Mouse (Mus musculus) lung, adult 18-20 months (tissue): Measurements from ENCODE around the gene Krtap4-1.
"Not testable (repeated sequence)": the region's sequence is repeated elsewhere in the genome, so short reads cannot be mapped to it uniquely, and the experiment has no call there.

Source experiments
- DNase-seq, 2 experiments: peaks; one replicate each; pipeline ENCODE4 v3.0.0; 2022; ENCODE audit warnings: mixed read lengths in 2 of 2

The Krtap4-1 gene

GRCm38 (mm10) chr11:99628138-99628537 is at the start of gene Krtap4-1:
Krtap4-1 (minus strand) TSS chr11:99628238.
- DNase-seq: no peak

GRCm38 (mm10) chr11:99665860-99666259 is 37.8 kb upstream of the Krtap4-1 start, which contains the start of gene Krtap4-6:
Krtap4-6 (minus strand) TSS chr11:99665960.
- DNase-seq: no peak

GRCm38 (mm10) chr11:99662802-99663201 is 34.8 kb upstream of the Krtap4-1 start:
- no peak for DNase-seq

- no peak for DNase-seq
Measured at GRCm38 (mm10) chr11:99659256-99659655, 31.2 kb upstream of the Krtap4-1 start.

- not testable (repeated sequence) for DNase-seq
Measured at GRCm38 (mm10) chr11:99658467-99659010, 30.5 kb upstream of the Krtap4-1 start, which contains the start of gene Gm11563. Gm11563 (minus strand) TSS chr11:99658960.

GRCm38 (mm10) chr11:99657051-99657450 is 29.0 kb upstream of the Krtap4-1 start:
- DNase-seq: no peak

GRCm38 (mm10) chr11:99650136-99650535 is 22.1 kb upstream of the Krtap4-1 start, which contains the start of gene Gm11555:
Gm11555 (minus strand) TSS chr11:99650236.
- DNase-seq: no peak

GRCm38 (mm10) chr11:99646444-99646843 is 18.4 kb upstream of the Krtap4-1 start:
- no peak for DNase-seq

- no peak for DNase-seq
Measured at GRCm38 (mm10) chr11:99644351-99644750, 16.3 kb upstream of the Krtap4-1 start.

GRCm38 (mm10) chr11:99643635-99644139 is 15.6 kb upstream of the Krtap4-1 start, which contains the start of gene Krtap4-7:
Krtap4-7 (minus strand) TSS chr11:99644089.
- DNase-seq: not testable (repeated sequence)

- no peak for DNase-seq
Measured at GRCm38 (mm10) chr11:99640926-99641325, 12.9 kb upstream of the Krtap4-1 start.

- no peak for DNase-seq
Measured at GRCm38 (mm10) chr11:99637086-99637485, 9.0 kb upstream of the Krtap4-1 start.

GRCm38 (mm10) chr11:99634653-99635134 is 6.7 kb upstream of the Krtap4-1 start, which contains the start of gene Krtap4-2:
Krtap4-2 (minus strand) TSS chr11:99635084.
- DNase-seq: no peak

- DNase-seq: no peak
Measured at GRCm38 (mm10) chr11:99633293-99633692, 5.3 kb upstream of the Krtap4-1 start.

GRCm38 (mm10) chr11:99630890-99631289 is 2.9 kb upstream of the Krtap4-1 start:
- no peak for DNase-seq

GRCm38 (mm10) chr11:99620335-99620734 is 7.7 kb downstream of the Krtap4-1 start, which contains the start of gene Gm11562:
Gm11562 (minus strand) TSS chr11:99620435.
- no peak for DNase-seq

- DNase-seq: no peak
Measured at GRCm38 (mm10) chr11:99614796-99615363, 13.2 kb downstream of the Krtap4-1 start, which contains the start of gene Krtap2-4. Krtap2-4 (minus strand) TSS chr11:99614846.

GRCm38 (mm10) chr11:99610089-99610488 is 17.9 kb downstream of the Krtap4-1 start, which contains the start of gene Gm11937:
Gm11937 (minus strand) TSS chr11:99610189.
- DNase-seq: not testable (repeated sequence)

- no peak for DNase-seq
Measured at GRCm38 (mm10) chr11:99609126-99609525, 18.9 kb downstream of the Krtap4-1 start.

GRCm38 (mm10) chr11:99603208-99603607 is 24.8 kb downstream of the Krtap4-1 start, which contains the start of gene Gm11938:
Gm11938 (minus strand) TSS chr11:99603308.
- not testable (repeated sequence) for DNase-seq

- not testable (repeated sequence) for DNase-seq
Measured at GRCm38 (mm10) chr11:99597742-99598141, 30.3 kb downstream of the Krtap4-1 start, which contains the start of gene Krtap9-3. Krtap9-3 (minus strand) TSS chr11:99598105.

GRCm38 (mm10) chr11:99590981-99591380 is 37.1 kb downstream of the Krtap4-1 start, which contains the start of gene Krtap1-3:
Krtap1-3 (minus strand) TSS chr11:99591339.
- DNase-seq: no peak

GRCm38 (mm10) chr11:99585096-99585495 is 42.9 kb downstream of the Krtap4-1 start:
- DNase-seq: no peak
